38 mouse cellular contexts compared by ENCODE assay signal in genomic region chr4:63625563-63626080, GRCm38 (mm10). TPM values are rescaled to one million over a fixed set of nuclear protein-coding genes. Genes with fewer than 3 reads are reported as not detected.
DNase-seq lines count a peak whose midpoint lies in the region; ATAC-seq and TF ChIP-seq lines count a peak whose summit lies in the region.
"Had no signal": no experiment of that assay in that cellular context is flagged by ENCODE, and none has a peak within 500 bp of the region (broad histone marks: within the 10 kb centered on the region; RNA-seq: fewer than 3 reads in every experiment).

No protein-coding gene starts in this region.

- DNase-seq in liver, postnatal 0 days, result no peak
- DNase-seq in c-Kit-positive CD71-negative TER-119-negative erythroid progenitor cells, embryonic 14.5 days (ENCODE audit: low read depth), result peak; percentile 6
- DNase-seq in thymus, postnatal 14 days, result no peak
- no peak for DNase-seq in heart, postnatal 25 days (ENCODE audit: low spot score)
- no peak for DNase-seq in lung, postnatal 36 days
- DNase-seq: adrenal gland, adult 8-10 months; cerebellum, adult 11 months; cerebellum, adult 9-11 months; gastrocnemius, adult 2 months; gastrocnemius, postnatal 36 days; heart, adult 18-20 months; kidney, adult 11 months; kidney, postnatal 36 days; retina, postnatal 1 day; right cerebral cortex, postnatal 4 days had no signal

- H3K27ac ChIP-seq in liver, embryonic 15.5 days (replicated peaks), result no peak overlapping the region
- no peak overlapping the region for H3K27ac ChIP-seq in liver, postnatal 0 days (ENCODE audit: low read depth)
- H3K27ac ChIP-seq in intestine, embryonic 16.5 days (ENCODE audit: low read length), result peak overlapping the region; percentile 60; the same call in 1 of the 2 replicates
- peak overlapping the region; percentile 75 for H3K27ac ChIP-seq in small intestine, adult 2 months (ENCODE audit: insufficient read depth, low read depth, low read length)
- H3K27ac ChIP-seq: embryonic facial prominence, embryonic 13.5 days; forebrain, embryonic 10.5 days; gastrocnemius, adult 2 months; kidney, embryonic 15.5 days; limb, embryonic 10.5 days; limb, embryonic 15.5 days; liver, embryonic 14.5 days; macrophage; midbrain, embryonic 10.5 days; midbrain, embryonic 15.5 days; neural tube, embryonic 15.5 days had no signal

- no peak for TF ChIP-seq CTCF in liver, postnatal 0 days (IDR thresholded peaks at IDR 0.05; ENCODE audit: low read depth)
- TF ChIP-seq CTCF in small intestine, adult 2 months (IDR thresholded peaks at IDR 0.05; ENCODE audit: extremely low read depth, insufficient read length, insufficient replicate concordance, low read depth, low read length), result no peak

- ATAC-seq in liver, embryonic 15.5 days (ENCODE audit: insufficient read depth), result peak; percentile 47; the same call in 1 of the 2 replicates
- ATAC-seq in liver, postnatal 0 days, result no peak
- peak; percentile 98 for ATAC-seq in intestine, embryonic 16.5 days
- ATAC-seq: activated CD4-positive, CD25-positive, alpha-beta regulatory T cell, adult 4 months; CD4-positive, CD25-positive, alpha-beta regulatory T cell, adult 4 months; forebrain, embryonic 16.5 days; hindbrain, embryonic 16.5 days; midbrain, embryonic 15.5 days had no signal

- TF ChIP-seq EP300 in liver, postnatal 0 days (IDR thresholded peaks at IDR 0.05; ENCODE audit: low read depth), result no peak

- no peaks in the 10 kb centered on the region for H3K36me3 ChIP-seq in liver, embryonic 15.5 days (replicated peaks)
- no peaks in the 10 kb centered on the region for H3K36me3 ChIP-seq in liver, postnatal 0 days (replicated peaks; ENCODE audit: insufficient read depth, low read length)
- H3K36me3 ChIP-seq in intestine, embryonic 16.5 days (ENCODE audit: control insufficient read depth, insufficient read depth, low read length), result no peaks in the 10 kb centered on the region
- no peaks in the 10 kb centered on the region for H3K36me3 ChIP-seq in small intestine, adult 2 months (ENCODE audit: control insufficient read depth, insufficient read depth, low read length)
- H3K36me3 ChIP-seq: embryonic facial prominence, embryonic 13.5 days; forebrain, embryonic 10.5 days; kidney, embryonic 15.5 days; limb, embryonic 10.5 days; limb, embryonic 15.5 days; midbrain, embryonic 10.5 days; midbrain, embryonic 15.5 days; neural tube, embryonic 15.5 days had no signal

- H3K9ac ChIP-seq in liver, embryonic 15.5 days, result no peak overlapping the region
- no peak overlapping the region for H3K9ac ChIP-seq in liver, postnatal 0 days (replicated peaks)
- no peak overlapping the region for H3K9ac ChIP-seq in intestine, embryonic 16.5 days (ENCODE audit: low read depth, low read length)
- H3K9ac ChIP-seq: embryonic facial prominence, embryonic 13.5 days; kidney, embryonic 15.5 days; limb, embryonic 15.5 days; liver, embryonic 14.5 days; midbrain, embryonic 15.5 days; neural tube, embryonic 15.5 days had no signal

- no peak overlapping the region for H3K4me3 ChIP-seq in liver, embryonic 15.5 days (replicated peaks)
- no peak overlapping the region for H3K4me3 ChIP-seq in liver, postnatal 0 days (ENCODE audit: low read depth, low read length)
- H3K4me3 ChIP-seq in intestine, embryonic 16.5 days (ENCODE audit: low read length), result no peak overlapping the region
- no peak overlapping the region for H3K4me3 ChIP-seq in small intestine, adult 2 months (ENCODE audit: low read depth, low read length)
- H3K4me3 ChIP-seq: embryonic facial prominence, embryonic 13.5 days; forebrain, embryonic 10.5 days; gastrocnemius, adult 2 months; kidney, embryonic 15.5 days; limb, embryonic 10.5 days; limb, embryonic 15.5 days; midbrain, embryonic 10.5 days; midbrain, embryonic 15.5 days; neural tube, embryonic 15.5 days had no signal

- no peak overlapping the region for H3K4me2 ChIP-seq in liver, embryonic 15.5 days
- no peak overlapping the region for H3K4me2 ChIP-seq in liver, postnatal 0 days (ENCODE audit: low read depth, low read length)
- no peak overlapping the region for H3K4me2 ChIP-seq in intestine, embryonic 16.5 days (ENCODE audit: low read depth, low read length)
- H3K4me2 ChIP-seq: embryonic facial prominence, embryonic 13.5 days; heart, embryonic 11.5 days; kidney, embryonic 15.5 days; limb, embryonic 15.5 days; midbrain, embryonic 15.5 days; neural tube, embryonic 15.5 days had no signal

- no peak for TF ChIP-seq POLR2A in small intestine, adult 2 months (IDR thresholded peaks at IDR 0.05; ENCODE audit: low read depth, low read length)

- intact Hi-C loops in heart, postnatal 25 days (cut with DNase I), result no loop called here

- H3K9me3 ChIP-seq in liver, embryonic 15.5 days (replicated peaks), result no peaks in the 10 kb centered on the region
- no peaks in the 10 kb centered on the region for H3K9me3 ChIP-seq in liver, postnatal 0 days (ENCODE audit: low read length)
- H3K9me3 ChIP-seq in intestine, embryonic 16.5 days (ENCODE audit: control insufficient read depth, low read length), result no peaks in the 10 kb centered on the region
- H3K9me3 ChIP-seq: embryonic facial prominence, embryonic 13.5 days; forebrain, embryonic 10.5 days; kidney, embryonic 15.5 days; limb, embryonic 10.5 days; limb, embryonic 15.5 days; midbrain, embryonic 10.5 days; midbrain, embryonic 15.5 days; neural tube, embryonic 15.5 days had no signal

- no peaks in the 10 kb centered on the region for H3K27me3 ChIP-seq in liver, embryonic 15.5 days
- no peaks in the 10 kb centered on the region for H3K27me3 ChIP-seq in liver, postnatal 0 days (ENCODE audit: insufficient read depth, low read length)
- no peaks in the 10 kb centered on the region for H3K27me3 ChIP-seq in intestine, embryonic 16.5 days (replicated peaks; ENCODE audit: control insufficient read depth, insufficient read depth, low read length)
- H3K27me3 ChIP-seq in small intestine, adult 2 months (ENCODE audit: control insufficient read depth, insufficient read depth, low read length), result no peaks in the 10 kb centered on the region
- H3K27me3 ChIP-seq: embryonic facial prominence, embryonic 13.5 days; kidney, embryonic 15.5 days; limb, embryonic 15.5 days; midbrain, embryonic 15.5 days; neural tube, embryonic 15.5 days had no signal

- 21% methylated on average over 3 of the region's 3 CpGs for WGBS in liver, embryonic 15.5 days (ENCODE audit: insufficient replicate concordance)
- 26% methylated on average over 3 of the region's 3 CpGs for WGBS in liver, postnatal 0 days (ENCODE audit: insufficient replicate concordance)
- WGBS in intestine, embryonic 16.5 days, result 31% methylated on average over 3 of the region's 3 CpGs
- 14% methylated on average over 3 of the region's 3 CpGs for WGBS in small intestine, adult 2 months

- H3K4me1 ChIP-seq in liver, embryonic 15.5 days (replicated peaks), result no peaks in the 10 kb centered on the region
- no peaks in the 10 kb centered on the region for H3K4me1 ChIP-seq in liver, postnatal 0 days (ENCODE audit: insufficient read depth)
- no peaks in the 10 kb centered on the region for H3K4me1 ChIP-seq in intestine, embryonic 16.5 days (ENCODE audit: control insufficient read depth, insufficient read depth, low read length)
- peaks cover 15% of the 10 kb centered on the region for H3K4me1 ChIP-seq in small intestine, adult 2 months (ENCODE audit: control insufficient read depth, insufficient read depth, insufficient read length, low read length)
- H3K4me1 ChIP-seq: embryonic facial prominence, embryonic 13.5 days; forebrain, embryonic 10.5 days; kidney, embryonic 15.5 days; limb, embryonic 10.5 days; limb, embryonic 15.5 days; midbrain, embryonic 10.5 days; midbrain, embryonic 15.5 days; neural tube, embryonic 15.5 days had no signal

RNA-seq across cellular contexts. Expression of gene Tex48, which starts 3.4 kb away (rescaled TPM):
- not detected in 2 replicates for polyA plus RNA-seq in liver, embryonic 15.5 days (2015; fragmentation: Nextera tagmentation; extraction: Ambion mirVana)
- polyA plus RNA-seq in liver, postnatal 0 days (2015; fragmentation: Nextera tagmentation; extraction: Ambion mirVana), result not detected in 2 replicates
- polyA plus RNA-seq in intestine, embryonic 16.5 days (2015; fragmentation: Nextera tagmentation; extraction: Ambion mirVana), result not detected in 2 replicates
- polyA plus RNA-seq in small intestine, adult 2 months (2012; rRNA removed), result not detected in 2 replicates
- not detected for total RNA-seq in heart, postnatal 25 days (2021)
- total RNA-seq: adrenal gland, adult 8-10 months; gastrocnemius, adult 2 months; gastrocnemius, postnatal 36 days; heart, adult 18-20 months; left cerebral cortex, postnatal 10 days had no signal
- polyA plus RNA-seq: activated CD4-positive, CD25-positive, alpha-beta regulatory T cell, adult 4 months; CD4-positive, CD25-positive, alpha-beta regulatory T cell, adult 4 months; embryonic facial prominence, embryonic 13.5 days; forebrain, embryonic 10.5 days; forebrain, embryonic 16.5 days; heart, embryonic 11.5 days; heart, postnatal 0 days; hindbrain, embryonic 11.5 days; hindbrain, embryonic 16.5 days; kidney, embryonic 15.5 days; limb, embryonic 10.5 days; limb, embryonic 15.5 days; liver, embryonic 14.5 days; lung, embryonic 16.5 days; macrophage; midbrain, embryonic 10.5 days; midbrain, embryonic 15.5 days; neural tube, embryonic 15.5 days; urinary bladder, adult 2 months had no signal

RNA-seq across cellular contexts. Expression of gene Gm11213, which starts 20.6 kb away (rescaled TPM):
- polyA plus RNA-seq in liver, embryonic 15.5 days (2015; fragmentation: Nextera tagmentation; extraction: Ambion mirVana), result not detected in 2 replicates
- not detected in 2 replicates for polyA plus RNA-seq in liver, postnatal 0 days (2015; fragmentation: Nextera tagmentation; extraction: Ambion mirVana)
- not detected in 2 replicates for polyA plus RNA-seq in intestine, embryonic 16.5 days (2015; fragmentation: Nextera tagmentation; extraction: Ambion mirVana)
- polyA plus RNA-seq in small intestine, adult 2 months (2012; rRNA removed), result not detected in 2 replicates
- not detected for total RNA-seq in heart, postnatal 25 days (2021)
- total RNA-seq: adrenal gland, adult 8-10 months; gastrocnemius, adult 2 months; gastrocnemius, postnatal 36 days; heart, adult 18-20 months; left cerebral cortex, postnatal 10 days had no signal
- polyA plus RNA-seq: activated CD4-positive, CD25-positive, alpha-beta regulatory T cell, adult 4 months; CD4-positive, CD25-positive, alpha-beta regulatory T cell, adult 4 months; embryonic facial prominence, embryonic 13.5 days; forebrain, embryonic 10.5 days; forebrain, embryonic 16.5 days; heart, embryonic 11.5 days; heart, postnatal 0 days; hindbrain, embryonic 11.5 days; hindbrain, embryonic 16.5 days; kidney, embryonic 15.5 days; limb, embryonic 10.5 days; limb, embryonic 15.5 days; liver, embryonic 14.5 days; lung, embryonic 16.5 days; macrophage; midbrain, embryonic 10.5 days; midbrain, embryonic 15.5 days; neural tube, embryonic 15.5 days; urinary bladder, adult 2 months had no signal

RNA-seq across cellular contexts. Expression of gene Gm11214, which starts 37.6 kb away (rescaled TPM):
- not detected in 2 replicates for polyA plus RNA-seq in liver, embryonic 15.5 days (2015; fragmentation: Nextera tagmentation; extraction: Ambion mirVana)
- not detected in 2 replicates for polyA plus RNA-seq in liver, postnatal 0 days (2015; fragmentation: Nextera tagmentation; extraction: Ambion mirVana)
- not detected in 2 replicates for polyA plus RNA-seq in intestine, embryonic 16.5 days (2015; fragmentation: Nextera tagmentation; extraction: Ambion mirVana)
- polyA plus RNA-seq in small intestine, adult 2 months (2012; rRNA removed), result not detected in 2 replicates
- total RNA-seq in heart, postnatal 25 days (2021), result not detected
- total RNA-seq: adrenal gland, adult 8-10 months; gastrocnemius, adult 2 months; gastrocnemius, postnatal 36 days; heart, adult 18-20 months; left cerebral cortex, postnatal 10 days had no signal
- polyA plus RNA-seq: activated CD4-positive, CD25-positive, alpha-beta regulatory T cell, adult 4 months; embryonic facial prominence, embryonic 13.5 days; forebrain, embryonic 10.5 days; forebrain, embryonic 16.5 days; heart, embryonic 11.5 days; heart, postnatal 0 days; hindbrain, embryonic 11.5 days; hindbrain, embryonic 16.5 days; kidney, embryonic 15.5 days; limb, embryonic 10.5 days; limb, embryonic 15.5 days; liver, embryonic 14.5 days; lung, embryonic 16.5 days; macrophage; midbrain, embryonic 10.5 days; midbrain, embryonic 15.5 days; neural tube, embryonic 15.5 days; urinary bladder, adult 2 months had no signal

Comparison
In these comparisons a context has a peak if more than half of its experiments do, and no peak if none do; other contexts are left out.
1. H3K27ac ChIP-seq: peak in intestine, embryonic 16.5 days (single experiment) and small intestine, adult 2 months (single experiment); none in liver, embryonic 15.5 days (single experiment) and liver, postnatal 0 days (single experiment).